Mouse (Mus musculus) kidney, adult 2 months (tissue): Measurements from ENCODE around the gene Tbxa2r.

Experiments
- CTCF ChIP-seq: fragments of 200-500 bp; conservative IDR thresholded peaks from 2 replicates; pipeline ENCODE4 v1.5.1; 2011; ENCODE audit warnings: low read depth, mild to moderate bottlenecking, control low read depth, low read length, moderate library complexity, mixed read lengths; ENCODE audit not compliant: insufficient read depth, insufficient read length
- POLR2A ChIP-seq: fragments of 200-500 bp; IDR thresholded peaks from one replicate; pipeline ENCODE4 v1.6.1; 2011; ENCODE audit warnings: low read depth, low read length, control low read depth

DNA sequence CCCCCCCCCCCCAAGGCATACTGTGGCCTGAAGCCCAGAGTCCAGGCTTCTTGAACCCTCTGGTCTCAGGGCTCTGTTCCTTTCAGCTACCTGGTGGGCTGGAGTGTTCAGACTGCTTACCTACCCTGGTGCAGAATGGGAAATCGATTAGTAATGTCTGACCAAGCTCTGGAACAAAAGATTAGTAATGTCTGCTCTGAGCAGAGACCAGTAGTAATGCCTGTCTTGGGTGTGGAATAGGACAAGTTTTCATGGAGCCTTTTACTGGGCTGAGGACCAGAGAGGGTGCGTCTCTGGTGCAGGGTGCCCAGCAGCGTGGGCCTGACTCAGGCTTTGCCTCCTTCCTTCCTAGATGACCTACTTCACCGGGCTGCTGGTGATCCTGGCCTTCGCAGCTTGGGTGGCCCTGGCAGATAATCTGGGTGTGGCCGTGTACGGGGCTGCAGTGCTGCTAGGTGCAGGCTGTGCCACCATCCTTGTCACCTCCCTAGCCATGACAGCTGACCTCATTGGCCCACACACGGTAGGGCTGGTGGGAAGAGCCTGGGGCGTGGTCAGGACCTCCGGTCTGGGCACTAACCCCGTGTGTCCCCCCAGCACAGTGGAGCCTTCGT lies 33.9 kb downstream of the Tbxa2r start:
- TF ChIP-seq CTCF (no peak), POLR2A (no peak)
